Mouse (Mus musculus) heart, postnatal 4 days (tissue): ENCODE results near the gene Hlcs. TPM values are rescaled to one million over a fixed set of nuclear protein-coding genes. Genes with fewer than 3 reads are reported as not detected.
"Not testable (repeated sequence)": the region's sequence is repeated elsewhere in the genome, so short reads cannot be mapped to it uniquely, and the experiment has no call there.

Experiments
- DNase-seq: peaks from one replicate; pipeline ENCODE4 v3.0.0; 2021
- total RNA-seq, 2 experiments: library from RNA; stranded (reverse); gene quantifications; 2 replicates each; pipeline ENCODE4 v1.2.3; 2021

Gene Hlcs
- total RNA-seq = 1 to 10 TPM; 8.0 to 8.2 TPM

GRCm38 (mm10) chr16:94313229-94314030 is at the start of gene Hlcs:
Gene Hlcs, minus strand, starts transcription at chr16:94313571.
- peak; percentile 99 for DNase-seq

GRCm38 (mm10) chr16:94362174-94362873 is 49.0 kb upstream of the Hlcs start:
- DNase-seq = peak; percentile 69

GRCm38 (mm10) chr16:94360578-94361350 is 47.4 kb upstream of the Hlcs start:
- DNase-seq = no peak

GRCm38 (mm10) chr16:94358091-94358490 is 44.7 kb upstream of the Hlcs start:
- DNase-seq = no peak

GRCm38 (mm10) chr16:94356776-94357494 is 43.6 kb upstream of the Hlcs start:
- no peak for DNase-seq

- no peak for DNase-seq
Measured at GRCm38 (mm10) chr16:94356046-94356445, 42.7 kb upstream of the Hlcs start.

- peak; percentile 13 for DNase-seq
Measured at GRCm38 (mm10) chr16:94354450-94354849, 41.1 kb upstream of the Hlcs start.

GRCm38 (mm10) chr16:94350287-94350677 is 36.9 kb upstream of the Hlcs start:
- DNase-seq = no peak

- DNase-seq = no peak
Measured at GRCm38 (mm10) chr16:94349588-94350286, 36.4 kb upstream of the Hlcs start.

GRCm38 (mm10) chr16:94348779-94349178 is 35.4 kb upstream of the Hlcs start:
- no peak for DNase-seq

- DNase-seq = no peak
Measured at GRCm38 (mm10) chr16:94347080-94347731, 33.8 kb upstream of the Hlcs start.

- no peak for DNase-seq
Measured at GRCm38 (mm10) chr16:94345733-94346132, 32.4 kb upstream of the Hlcs start.

GRCm38 (mm10) chr16:94339164-94340160 is 26.1 kb upstream of the Hlcs start:
- DNase-seq = not testable (repeated sequence)

GRCm38 (mm10) chr16:94335656-94336055 is 22.3 kb upstream of the Hlcs start:
- DNase-seq = no peak

GRCm38 (mm10) chr16:94331886-94332252 is 18.5 kb upstream of the Hlcs start:
- DNase-seq = peak; percentile 70

- DNase-seq = no peak
Measured at GRCm38 (mm10) chr16:94331233-94331885, 18.0 kb upstream of the Hlcs start.

- no peak for DNase-seq
Measured at GRCm38 (mm10) chr16:94330429-94330828, 17.1 kb upstream of the Hlcs start.

- DNase-seq = no peak
Measured at GRCm38 (mm10) chr16:94328881-94329867, 15.8 kb upstream of the Hlcs start.
